Mouse (Mus musculus) spleen, adult 2 months (tissue): ENCODE measurements around the gene Ptprt. TPM values are rescaled to one million over a fixed set of nuclear protein-coding genes. Genes with fewer than 3 reads are reported as not detected.

Source experiments
- DNase-seq, 2 experiments: peaks; one replicate each; pipeline versions ENCODE4 v3.0.0 to v3.0.0-alpha.2; 2012 to 2021; ENCODE audit warnings: low spot score in 2 of 2, low read depth in 1 of 2
- H3K27ac ChIP-seq: fragments of 200-500 bp; 2 replicates; pipeline ENCODE4 v1.5.1; 2012; ENCODE audit warnings: low read length, inconsistent platforms; ENCODE audit not compliant: insufficient read depth
- H3K27me3 ChIP-seq: fragments of 200-500 bp; 2 replicates; pipeline ENCODE4 v1.6.1; 2012; ENCODE audit warnings: mild to moderate bottlenecking, moderate library complexity, low read length, inconsistent platforms; ENCODE audit not compliant: control insufficient read depth, insufficient read depth
- H3K36me3 ChIP-seq: fragments of 200-500 bp; 2 replicates; pipeline ENCODE4 v1.6.1; 2012; ENCODE audit warnings: mild to moderate bottlenecking, low read length, inconsistent platforms; ENCODE audit not compliant: control insufficient read depth, insufficient read depth
- H3K4me1 ChIP-seq: fragments of 200-500 bp; 2 replicates; pipeline ENCODE4 v1.6.1; 2011; ENCODE audit warnings: inconsistent platforms; ENCODE audit not compliant: control insufficient read depth, insufficient read depth, insufficient read length
- H3K4me3 ChIP-seq: fragments of 200-500 bp; 2 replicates; pipeline ENCODE4 v1.5.1; 2011; ENCODE audit warnings: mild to moderate bottlenecking, inconsistent platforms; ENCODE audit not compliant: insufficient read depth, insufficient read length; ENCODE audit errors: extremely low read depth
- CTCF ChIP-seq: fragments of 200-500 bp; IDR thresholded peaks from 2 replicates; pipeline ENCODE4 v1.5.1; 2011; ENCODE audit warnings: mild to moderate bottlenecking, inconsistent platforms; ENCODE audit not compliant: insufficient read depth, insufficient read length, insufficient replicate concordance; ENCODE audit errors: extremely low read depth
- POLR2A ChIP-seq: fragments of 200-500 bp; IDR thresholded peaks from 2 replicates; pipeline ENCODE4 v1.6.1; 2011; ENCODE audit warnings: low read depth, low read length, inconsistent platforms
- WGBS: fragments of 180-500 bp; shearing (Covaris S2); methylation state at CpG from one replicate; pipeline ENCODE4 v1.1.7; 2018; 5-methylcytosine and 5-hydroxymethylcytosine counted together
- polyA plus RNA-seq: library from polyadenylated mRNA; depleted of rRNA; stranded (reverse); fragments of >200 nt; gene quantifications from 2 replicates; pipeline ENCODE4 v1.2.3, GENCODE M21; 2012

Gene Ptprt
- polyA plus RNA-seq, 1 experiment, result 0.25 TPM

DNA sequence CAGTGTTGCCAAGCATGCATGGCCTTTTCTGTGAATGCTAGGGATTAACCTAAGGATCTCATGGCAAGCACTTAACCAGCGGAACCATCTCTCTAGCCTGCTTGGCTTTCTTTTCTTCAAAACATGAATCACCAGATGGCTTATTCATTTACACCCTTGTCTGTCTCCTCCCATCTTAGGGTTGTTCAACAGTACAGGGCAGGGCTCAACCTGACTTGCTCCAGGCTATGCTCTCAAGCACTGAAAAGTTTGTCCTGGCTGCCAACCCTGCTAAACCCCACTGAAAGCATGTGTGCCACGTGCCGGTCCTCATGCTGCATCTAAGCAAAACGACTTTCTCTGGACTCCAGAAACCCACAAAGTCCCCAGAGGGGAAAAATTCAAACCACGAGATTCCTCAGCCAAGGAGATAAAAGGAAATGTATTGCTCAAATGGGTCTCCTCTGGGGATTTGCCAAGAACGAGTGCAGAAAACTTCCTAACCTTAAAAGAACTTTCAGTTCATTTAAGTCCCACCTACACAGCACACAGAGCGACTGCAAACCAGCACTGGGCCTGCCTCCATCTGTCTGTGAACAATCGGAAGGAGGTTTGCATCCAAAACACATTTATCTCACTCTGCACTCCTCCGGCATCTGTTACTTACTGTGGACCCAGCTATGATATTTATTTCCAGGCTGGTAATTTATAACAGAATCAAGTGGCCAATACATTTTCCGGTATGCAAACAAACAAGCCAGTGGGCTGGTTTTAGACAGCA, 1090.5 kb downstream of the Ptprt start:
- DNase-seq, result no peak
- Histone ChIP-seq H3K27ac (no peak overlapping the region), H3K36me3 (no peaks in the 10 kb centered on the region), H3K4me1 (no peaks in the 10 kb centered on the region), H3K27me3 (no peaks in the 10 kb centered on the region), H3K4me3 (no peak overlapping the region)
- WGBS, result 69% methylated on average over 10 of the region's 10 CpGs
- no peak for TF ChIP-seq POLR2A
- no peak for TF ChIP-seq CTCF

DNA sequence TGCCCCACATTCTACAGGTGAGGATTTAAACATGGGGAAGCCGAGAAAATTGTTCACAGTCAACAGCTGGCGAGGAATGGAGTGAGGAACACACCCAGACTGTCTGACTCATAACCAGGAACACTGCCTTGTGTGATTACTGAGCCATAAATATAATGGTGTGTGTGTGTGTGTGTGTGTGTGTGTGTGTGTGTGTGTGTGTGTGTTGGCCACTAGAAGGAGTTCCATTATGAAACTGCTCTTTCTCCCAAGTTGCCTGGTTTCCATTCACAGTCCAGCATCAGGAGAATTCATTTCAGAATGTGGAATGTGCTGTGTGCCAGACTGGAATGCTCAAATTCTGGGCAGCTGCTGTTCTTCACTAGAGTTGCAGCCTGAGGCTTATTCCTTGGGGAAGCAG, 1099.4 kb downstream of the Ptprt start:
- Histone ChIP-seq H3K36me3 (no peaks in the 10 kb centered on the region), H3K4me1 (no peaks in the 10 kb centered on the region), H3K4me3 (no peak overlapping the region), H3K27me3 (no peaks in the 10 kb centered on the region), H3K27ac (no peak overlapping the region)
- WGBS, result 83% methylated on average over 2 of the region's 2 CpGs
- no peak for DNase-seq
- no peak for TF ChIP-seq CTCF
- TF ChIP-seq POLR2A, result no peak

DNA sequence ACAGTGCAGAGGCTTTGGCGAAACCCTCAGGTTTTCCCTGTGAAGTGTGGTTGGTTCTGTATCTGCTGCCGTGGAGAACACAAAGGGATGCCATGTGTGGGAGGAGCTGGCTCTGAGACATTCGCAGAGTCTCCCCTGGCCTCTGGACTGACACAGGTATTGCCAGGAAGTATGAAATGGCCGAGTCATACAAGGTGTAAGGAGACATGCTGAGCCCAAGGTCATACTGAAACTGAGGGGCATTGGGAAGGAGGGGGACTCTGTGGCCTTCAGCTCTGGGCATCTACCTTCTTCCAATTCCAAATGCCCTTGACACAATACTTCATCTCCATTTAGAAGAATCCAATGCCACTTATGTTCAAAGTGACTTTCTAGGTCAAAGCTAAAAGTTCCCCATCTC, 1103.1 kb downstream of the Ptprt start:
- 75% methylated on average over 4 of the region's 4 CpGs for WGBS
- Histone ChIP-seq H3K36me3 (no peaks in the 10 kb centered on the region), H3K27me3 (no peaks in the 10 kb centered on the region), H3K27ac (no peak overlapping the region), H3K4me1 (no peaks in the 10 kb centered on the region), H3K4me3 (no peak overlapping the region)
- TF ChIP-seq POLR2A (no peak), CTCF (no peak)
- no peak for DNase-seq

DNA sequence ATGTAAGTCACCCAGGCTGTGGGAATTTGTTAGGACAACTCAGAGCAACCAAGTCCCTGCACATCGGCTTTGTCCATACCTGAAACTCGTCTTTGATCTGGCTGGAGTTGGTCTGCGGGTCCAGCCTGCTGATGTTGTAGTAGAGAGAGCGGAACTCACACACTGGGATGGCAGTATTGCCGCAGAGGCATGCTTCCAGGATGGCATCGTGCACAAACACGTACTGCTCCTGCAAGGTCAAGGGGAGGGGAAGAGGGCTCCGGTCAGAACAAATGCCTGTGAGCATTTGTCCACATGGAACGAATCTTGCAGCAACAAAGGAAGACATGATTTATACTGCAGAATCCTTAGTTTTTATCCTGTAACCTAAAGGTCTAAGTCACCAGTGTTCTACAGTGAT, 1107.3 kb downstream of the Ptprt start:
- H3K4me1 ChIP-seq, result no peaks in the 10 kb centered on the region
- no peak for DNase-seq
- H3K4me3 ChIP-seq, result no peak overlapping the region
- 87% methylated on average over 9 of the region's 9 CpGs for WGBS
- TF ChIP-seq POLR2A, result no peak
- no peak for TF ChIP-seq CTCF
- H3K27ac ChIP-seq, result no peak overlapping the region
- H3K36me3 ChIP-seq, result no peaks in the 10 kb centered on the region
- H3K27me3 ChIP-seq, result no peaks in the 10 kb centered on the region

DNA sequence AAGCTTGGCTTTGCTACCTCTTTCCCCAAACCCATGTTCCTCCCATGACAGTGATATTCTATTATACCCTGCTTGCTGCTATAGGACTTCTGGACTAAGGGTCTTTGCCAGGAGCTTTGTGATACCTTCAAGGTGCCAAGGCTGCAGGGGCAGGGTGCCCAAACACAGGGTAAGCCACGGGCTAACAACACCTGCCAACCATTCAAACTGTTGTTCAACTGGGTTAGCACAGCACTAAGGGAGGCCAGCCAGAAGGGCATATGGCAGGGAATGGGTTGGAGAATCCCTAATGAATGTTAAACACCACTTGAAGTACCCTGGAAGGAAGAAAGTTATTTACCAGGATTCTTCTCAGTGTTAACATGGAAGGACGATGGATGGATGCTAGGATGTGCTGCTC, 1108.9 kb downstream of the Ptprt start:
- TF ChIP-seq POLR2A (no peak), CTCF (no peak)
- Histone ChIP-seq H3K4me3 (no peak overlapping the region), H3K27ac (no peak overlapping the region), H3K4me1 (no peaks in the 10 kb centered on the region), H3K27me3 (no peaks in the 10 kb centered on the region), H3K36me3 (no peaks in the 10 kb centered on the region)
- no peak for DNase-seq
- 82% methylated on average over 2 of the region's 2 CpGs for whole genome bisulfite sequencing

DNA sequence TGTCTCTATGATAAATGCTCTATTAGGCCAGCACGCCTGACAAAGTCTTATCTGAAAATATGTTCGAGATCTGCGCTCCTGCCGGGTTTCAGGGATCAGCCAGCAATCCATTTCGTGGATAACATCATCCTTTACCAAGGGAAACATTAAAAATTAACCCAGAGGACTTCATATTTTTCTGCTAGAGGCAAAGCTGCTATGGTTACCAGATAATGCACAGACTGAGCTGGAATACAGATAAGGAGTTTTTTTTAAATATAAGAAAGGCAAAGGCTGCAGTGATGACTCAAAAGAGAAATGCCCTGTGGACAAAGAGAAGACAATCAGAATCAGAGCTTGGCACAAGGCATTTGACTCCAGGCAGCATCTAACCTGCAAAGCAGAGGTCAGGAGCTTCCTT, 1111.4 kb downstream of the Ptprt start:
- Histone ChIP-seq H3K36me3 (no peaks in the 10 kb centered on the region), H3K4me3 (no peak overlapping the region), H3K27me3 (no peaks in the 10 kb centered on the region), H3K27ac (no peak overlapping the region), H3K4me1 (no peaks in the 10 kb centered on the region)
- TF ChIP-seq CTCF (no peak), POLR2A (no peak)
- WGBS, result 71% methylated on average over 5 of the region's 5 CpGs
- no peak for DNase-seq

DNA sequence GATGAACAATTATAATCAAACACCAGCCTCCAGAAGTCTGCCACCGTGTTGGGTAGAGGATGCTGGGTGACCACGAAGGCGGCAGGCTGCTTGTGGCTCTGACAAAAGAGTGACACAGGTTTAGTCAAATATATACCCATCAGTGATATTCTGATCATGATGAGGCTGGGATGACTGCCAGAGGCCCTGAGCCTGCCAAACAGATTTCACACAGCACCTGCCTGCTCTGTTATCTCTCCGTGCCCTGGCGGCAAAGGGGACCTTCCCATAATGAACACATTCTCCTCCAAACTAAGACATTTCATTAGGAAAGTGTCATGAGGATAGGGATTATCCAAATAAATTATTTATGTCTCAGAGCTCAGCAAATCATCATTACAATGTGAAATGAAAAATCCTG, 1113.6 kb downstream of the Ptprt start:
- no peak overlapping the region for H3K4me3 ChIP-seq
- H3K27me3 ChIP-seq, result no peaks in the 10 kb centered on the region
- no peaks in the 10 kb centered on the region for H3K4me1 ChIP-seq
- WGBS, result 98% methylated on average over 5 of the region's 5 CpGs
- no peak for TF ChIP-seq POLR2A
- no peak for TF ChIP-seq CTCF
- no peak for DNase-seq
- H3K27ac ChIP-seq, result no peak overlapping the region
- H3K36me3 ChIP-seq, result no peaks in the 10 kb centered on the region
